In the genomic region with DNA sequence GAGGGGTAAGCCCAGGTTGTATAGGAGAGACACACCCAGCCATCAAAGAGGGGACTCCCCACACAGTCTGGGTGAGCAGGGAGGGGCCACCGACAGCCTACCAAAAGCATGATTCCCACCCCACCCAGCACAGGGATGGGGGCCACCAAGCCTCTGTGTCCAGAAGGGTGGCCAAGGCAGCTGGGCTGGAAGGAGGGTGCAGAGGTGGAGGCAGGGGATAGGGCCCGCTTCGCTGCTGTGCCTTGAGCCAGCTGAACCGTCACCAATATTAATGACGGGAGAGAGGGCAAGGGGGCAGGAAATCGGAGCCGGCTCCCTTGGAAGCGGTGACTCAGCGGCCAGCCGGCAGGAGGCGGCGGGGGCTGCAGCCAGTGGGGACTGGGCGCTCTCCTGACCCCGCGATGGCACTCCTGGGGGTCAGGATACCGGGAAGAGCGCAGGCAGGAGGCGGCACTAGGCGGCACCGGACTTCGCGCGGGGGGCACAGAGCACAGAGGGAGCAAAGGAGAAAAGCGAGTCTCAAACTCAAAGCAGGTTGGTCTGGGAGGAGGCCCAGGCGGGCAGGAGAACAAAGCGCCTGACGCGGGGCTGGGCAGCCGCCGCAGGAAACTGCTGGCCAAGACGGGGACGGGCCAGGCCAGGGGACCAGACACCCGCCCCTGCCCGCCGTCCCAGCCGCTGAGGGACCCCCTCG, we compare ENCODE assay signal across 9 mouse cellular contexts. TPM values are rescaled to one million over a fixed set of nuclear protein-coding genes. Genes with fewer than 3 reads are reported as not detected.
DNase-seq lines count a peak whose midpoint lies in the region; ATAC-seq and TF ChIP-seq lines count a peak whose summit lies in the region.
"Had no signal": no experiment of that assay in that cellular context is flagged by ENCODE, and none has a peak within 500 bp of the region (broad histone marks: within the 10 kb centered on the region; RNA-seq: fewer than 3 reads in every experiment).

No protein-coding gene starts in this region.

- peak; percentile 21 to 45 for DNase-seq in heart, adult 9 months (ENCODE audit: low spot score in 2 of 2)
- peak; percentile 89 for DNase-seq in kidney, adult 2 months
- DNase-seq in mesoderm, embryonic 11.5 days (ENCODE audit: low read depth, low spot score): peak; percentile 77
- DNase-seq in left cerebral cortex, postnatal 4 days: no peak
- DNase-seq in left cerebral cortex, adult 18-20 months (ENCODE audit: low spot score in 2 of 2): no peak

- TF ChIP-seq POLR2A in kidney, adult 2 months (IDR thresholded peaks at IDR 0.05; ENCODE audit: low read depth, low read length): no peak

- H3K4me3 ChIP-seq in megakaryocyte, embryonic 14.5 days (replicated peaks): peak overlapping the region; percentile 69
- H3K4me3 ChIP-seq in kidney, adult 2 months (ENCODE audit: insufficient read depth, low read depth, low read length): peak overlapping the region; percentile 13; the same call in 1 of the 2 replicates

- ATAC-seq in megakaryocyte, adult 5-6 weeks (ENCODE audit: poor library complexity, severe bottlenecking): no peak
- no peak for ATAC-seq in CD4-positive, CD25-positive, alpha-beta regulatory T cell, adult 4 months

- H3K27me3 ChIP-seq in megakaryocyte, embryonic 14.5 days (replicated peaks): peaks cover 75% of the 10 kb centered on the region
- H3K27me3 ChIP-seq in kidney, adult 2 months (replicated peaks; ENCODE audit: control insufficient read depth, insufficient read depth, low read length): no peaks in the 10 kb centered on the region

- no peak for TF ChIP-seq CTCF in kidney, adult 2 months (conservative IDR thresholded peaks at IDR 0.05; ENCODE audit: insufficient read depth, insufficient read length, low read depth, low read length)

- intact Hi-C loops in left cerebral cortex, postnatal 4 days (cut with DNase I): no loop called here

- H3K27ac ChIP-seq in kidney, adult 2 months (ENCODE audit: insufficient read depth, low read depth, low read length): peak overlapping the region; percentile 5; the same call in 1 of the 2 replicates

- no peaks in the 10 kb centered on the region; the same call in 1 of the 2 replicates for H3K9me3 ChIP-seq in megakaryocyte, embryonic 14.5 days
- H3K9me3 ChIP-seq: G1E had no signal

- no peaks in the 10 kb centered on the region for H3K36me3 ChIP-seq in megakaryocyte, embryonic 14.5 days (replicated peaks; ENCODE audit: low read length)
- H3K36me3 ChIP-seq in kidney, adult 2 months (ENCODE audit: control insufficient read depth, insufficient read depth, low read length): no peaks in the 10 kb centered on the region
- H3K36me3 ChIP-seq: G1E had no signal

- peaks cover 9% of the 10 kb centered on the region for H3K4me1 ChIP-seq in megakaryocyte, embryonic 14.5 days
- H3K4me1 ChIP-seq in kidney, adult 2 months (ENCODE audit: control insufficient read depth, insufficient read depth, low read length): peaks cover 11% of the 10 kb centered on the region; the same call in 1 of the 2 replicates

- 7% methylated on average over 37 of the region's 37 CpGs for WGBS in kidney, adult 2 months

RNA-seq across cellular contexts. Expression of gene Fgf18, which starts 24.5 kb away (rescaled TPM):
- not detected in 2 replicates for polyA plus RNA-seq in megakaryocyte, embryonic 14.5 days (2012; ENCODE audit: insufficient read depth, low replicate concordance)
- not detected in 2 replicates for total RNA-seq in megakaryocyte, adult 5-6 weeks (2015)
- not detected in 2 replicates for total RNA-seq in megakaryocyte, adult 5-6 weeks (2017)
- 0.50 and 0.52 TPM in 2 replicates for polyA plus RNA-seq in kidney, adult 2 months (2012; rRNA removed)
- polyA plus RNA-seq in CD4-positive, CD25-positive, alpha-beta regulatory T cell, adult 4 months (2017; shearing (Covaris generic)): not detected
- total RNA-seq in left cerebral cortex, postnatal 4 days (2021): 1 to 10 TPM; 7.4 to 8.4 TPM
- 1 to 10 TPM; 2.9 to 3.4 TPM for total RNA-seq in left cerebral cortex, adult 18-20 months (2021)
- total RNA-seq: G1E had no signal
- polyA plus RNA-seq: G1E had no signal

RNA-seq across cellular contexts. Expression of gene Npm1, which starts 40.3 kb away (rescaled TPM):
- polyA plus RNA-seq in megakaryocyte, embryonic 14.5 days (2012; ENCODE audit: insufficient read depth, low replicate concordance): 6.4 and 137 TPM in 2 replicates
- total RNA-seq in megakaryocyte, adult 5-6 weeks (2015): 717 and 796 TPM in 2 replicates
- 1,083 and 1,097 TPM in 2 replicates for total RNA-seq in megakaryocyte, adult 5-6 weeks (2017)
- 77.9 and 98.2 TPM in 2 replicates for polyA plus RNA-seq in kidney, adult 2 months (2012; rRNA removed)
- 1,000 to 10,000 TPM; 1,268 to 1,417 TPM for polyA plus RNA-seq in CD4-positive, CD25-positive, alpha-beta regulatory T cell, adult 4 months (2017; shearing (Covaris generic))
- total RNA-seq in left cerebral cortex, postnatal 4 days (2021): 100 to 1,000 TPM; 303 to 338 TPM
- 100 to 1,000 TPM; 160 to 161 TPM for total RNA-seq in left cerebral cortex, adult 18-20 months (2021)

Comparison
In these comparisons a context has a peak if more than half of its experiments do, and no peak if none do; other contexts are left out.
1. DNase-seq: peak in heart, adult 9 months (2 of 2), kidney, adult 2 months (single experiment) and mesoderm, embryonic 11.5 days (single experiment); none in left cerebral cortex, postnatal 4 days (single experiment) and left cerebral cortex, adult 18-20 months (0 of 2).